Mouse (Mus musculus): Measurements from ENCODE around the gene Hat1. TPM values are rescaled to one million over a fixed set of nuclear protein-coding genes. Genes with fewer than 3 reads are reported as not detected.
A peak's percentile ranks its signal among the peaks of the same experiment; 100 is the strongest.

Hat1 gene
- polyA plus RNA-seq, 1 experiment from 2014 or later: 149 TPM

- no peaks in the 10 kb centered on the region for H3K9me3 ChIP-seq (ENCODE audit: low read depth, low read length)
- H3K4me2 ChIP-seq: no peak overlapping the region
- no peak overlapping the region for H3K27ac ChIP-seq (ENCODE audit: low read depth)
- TF ChIP-seq CTCF (IDR thresholded peaks at IDR 0.05; ENCODE audit: low read depth): no peak
- H3K27me3 ChIP-seq (ENCODE audit: insufficient read depth, low read length): no peaks in the 10 kb centered on the region
- DNase-seq: no peak
- no peaks in the 10 kb centered on the region for H3K36me3 ChIP-seq (ENCODE audit: insufficient read depth)
- no peak overlapping the region for H3K4me3 ChIP-seq (ENCODE audit: low read depth, low read length)
- ATAC-seq (ENCODE audit: insufficient read depth): peak; percentile 56; the same call in 1 of the 2 replicates
- 50% methylated on average over 7 of the region's 7 CpGs for WGBS
- H3K4me1 ChIP-seq (ENCODE audit: insufficient read depth): no peaks in the 10 kb centered on the region
- no peak overlapping the region for H3K9ac ChIP-seq
Observed at GRCm38 (mm10) chr2:71461589-71461988, 72.8 kb downstream of the Hat1 start.

- Histone ChIP-seq H3K9ac (no peak overlapping the region), H3K4me2 (no peak overlapping the region), H3K9me3 (ENCODE audit: low read depth, low read length) (no peaks in the 10 kb centered on the region), H3K4me3 (ENCODE audit: low read depth, low read length) (no peak overlapping the region), H3K27me3 (ENCODE audit: insufficient read depth, low read length) (no peaks in the 10 kb centered on the region), H3K36me3 (ENCODE audit: insufficient read depth) (no peaks in the 10 kb centered on the region), H3K27ac (ENCODE audit: low read depth) (no peak overlapping the region), H3K4me1 (ENCODE audit: insufficient read depth) (no peaks in the 10 kb centered on the region)
- WGBS: 80% methylated on average over 4 of the region's 4 CpGs
- no peak for ATAC-seq (ENCODE audit: insufficient read depth)
- TF ChIP-seq CTCF (IDR thresholded peaks at IDR 0.05; ENCODE audit: low read depth): no peak
- DNase-seq: no peak
Observed at GRCm38 (mm10) chr2:71462066-71462465, 73.3 kb downstream of the Hat1 start.

GRCm38 (mm10) chr2:71462553-71462952, 73.8 kb downstream of the Hat1 start:
- Histone ChIP-seq H3K4me1 (ENCODE audit: insufficient read depth) (no peaks in the 10 kb centered on the region), H3K27me3 (ENCODE audit: insufficient read depth, low read length) (no peaks in the 10 kb centered on the region), H3K27ac (ENCODE audit: low read depth) (no peak overlapping the region), H3K36me3 (ENCODE audit: insufficient read depth) (no peaks in the 10 kb centered on the region), H3K4me3 (ENCODE audit: low read depth, low read length) (no peak overlapping the region), H3K9me3 (ENCODE audit: low read depth, low read length) (no peaks in the 10 kb centered on the region), H3K4me2 (no peak overlapping the region), H3K9ac (no peak overlapping the region)
- DNase-seq: no peak
- no peak for ATAC-seq (ENCODE audit: insufficient read depth)
- 64% methylated on average over 3 of the region's 3 CpGs for whole genome bisulfite sequencing
- no peak for TF ChIP-seq CTCF (IDR thresholded peaks at IDR 0.05; ENCODE audit: low read depth)

- no peak for ATAC-seq (ENCODE audit: insufficient read depth)
- 16% methylated on average over 6 of the region's 6 CpGs for WGBS
Observed at GRCm38 (mm10) chr2:71466103-71466502, 77.3 kb downstream of the Hat1 start.

GRCm38 (mm10) chr2:71466861-71467450, 78.2 kb downstream of the Hat1 start:
- H3K4me3 ChIP-seq (ENCODE audit: low read depth, low read length): no peak overlapping the region
- DNase-seq: no peak

More at GRCm38 (mm10) chr2:71466103-71466502, 77.3 kb downstream of the Hat1 start:
- Histone ChIP-seq H3K27me3 (ENCODE audit: insufficient read depth, low read length) (no peaks in the 10 kb centered on the region), H3K36me3 (ENCODE audit: insufficient read depth) (no peaks in the 10 kb centered on the region), H3K9ac (no peak overlapping the region), H3K4me1 (ENCODE audit: insufficient read depth) (no peaks in the 10 kb centered on the region), H3K4me3 (ENCODE audit: low read depth, low read length) (no peak overlapping the region), H3K4me2 (no peak overlapping the region), H3K27ac (ENCODE audit: low read depth) (no peak overlapping the region), H3K9me3 (ENCODE audit: low read depth, low read length) (no peaks in the 10 kb centered on the region)
- no peak for DNase-seq
- no peak for TF ChIP-seq CTCF (IDR thresholded peaks at IDR 0.05; ENCODE audit: low read depth)

GRCm38 (mm10) chr2:71471094-71471493, 82.3 kb downstream of the Hat1 start:
- ATAC-seq (ENCODE audit: insufficient read depth) (no peak), DNase-seq (no peak)
- Histone ChIP-seq H3K27ac (ENCODE audit: low read depth) (no peak overlapping the region), H3K4me3 (ENCODE audit: low read depth, low read length) (no peak overlapping the region), H3K4me2 (no peak overlapping the region), H3K9me3 (ENCODE audit: low read depth, low read length) (no peaks in the 10 kb centered on the region), H3K27me3 (ENCODE audit: insufficient read depth, low read length) (no peaks in the 10 kb centered on the region), H3K9ac (no peak overlapping the region), H3K36me3 (ENCODE audit: insufficient read depth) (no peaks in the 10 kb centered on the region), H3K4me1 (ENCODE audit: insufficient read depth) (no peaks in the 10 kb centered on the region)
- TF ChIP-seq CTCF (IDR thresholded peaks at IDR 0.05; ENCODE audit: low read depth): no peak
- WGBS: 84% methylated on average over 6 of the region's 6 CpGs

More at GRCm38 (mm10) chr2:71466861-71467450, 78.2 kb downstream of the Hat1 start:
- no peaks in the 10 kb centered on the region for H3K27me3 ChIP-seq (ENCODE audit: insufficient read depth, low read length)
- no peaks in the 10 kb centered on the region for H3K4me1 ChIP-seq (ENCODE audit: insufficient read depth)
- no peak overlapping the region for H3K4me2 ChIP-seq
- no peak for TF ChIP-seq CTCF (IDR thresholded peaks at IDR 0.05; ENCODE audit: low read depth)
- WGBS: 69% methylated on average over 11 of the region's 11 CpGs
- no peaks in the 10 kb centered on the region for H3K9me3 ChIP-seq (ENCODE audit: low read depth, low read length)
- H3K36me3 ChIP-seq (ENCODE audit: insufficient read depth): no peaks in the 10 kb centered on the region
- no peak overlapping the region for H3K9ac ChIP-seq
- ATAC-seq (ENCODE audit: insufficient read depth): no peak
- H3K27ac ChIP-seq (ENCODE audit: low read depth): no peak overlapping the region

- H3K9me3 ChIP-seq (ENCODE audit: low read depth, low read length): no peaks in the 10 kb centered on the region
- H3K4me2 ChIP-seq: no peak overlapping the region
- no peak overlapping the region for H3K9ac ChIP-seq
- H3K27me3 ChIP-seq (ENCODE audit: insufficient read depth, low read length): no peaks in the 10 kb centered on the region
- DNase-seq: no peak
- no peaks in the 10 kb centered on the region for H3K36me3 ChIP-seq (ENCODE audit: insufficient read depth)
- no peaks in the 10 kb centered on the region for H3K4me1 ChIP-seq (ENCODE audit: insufficient read depth)
- H3K27ac ChIP-seq (ENCODE audit: low read depth): no peak overlapping the region
- ATAC-seq (ENCODE audit: insufficient read depth): no peak
- TF ChIP-seq CTCF (IDR thresholded peaks at IDR 0.05; ENCODE audit: low read depth): no peak
- no peak overlapping the region for H3K4me3 ChIP-seq (ENCODE audit: low read depth, low read length)
- WGBS: 37% methylated on average over 7 of the region's 7 CpGs
Observed at GRCm38 (mm10) chr2:71473830-71474229, 85.1 kb downstream of the Hat1 start.

Measured in lung, embryonic 14.5 days (tissue).